Mouse (Mus musculus) liver, embryonic 13.5 days (tissue): Measurements from ENCODE around the gene Rcor2. TPM values are rescaled to one million over a fixed set of nuclear protein-coding genes. Genes with fewer than 3 reads are reported as not detected.

Experiments
- ATAC-seq: fragments of 200-750 bp; cut with Nextera tagmentation; 2 replicates; pipeline ENCODE4 v1.8.0; 2017; ENCODE audit warnings: low read depth, mild to moderate bottlenecking, moderate number of reproducible peaks, moderate library complexity
- DNase-seq: peaks from one replicate; pipeline ENCODE4 v3.0.0; 2022
- H3K27ac ChIP-seq: fragments of 300-500 bp; sonication (generic); 2 replicates; pipeline ENCODE4 v1.5.1; 2015; ENCODE audit warnings: moderate library complexity, mild to moderate bottlenecking, inconsistent platforms
- H3K27me3 ChIP-seq: fragments of 300-500 bp; sonication (generic); 2 replicates; pipeline ENCODE4 v1.6.1; 2015; ENCODE audit warnings: mild to moderate bottlenecking, inconsistent platforms
- H3K36me3 ChIP-seq: fragments of 300-500 bp; sonication (generic); 2 replicates; pipeline ENCODE4 v1.6.1; 2015; ENCODE audit warnings: mild to moderate bottlenecking, inconsistent platforms
- H3K4me1 ChIP-seq: fragments of 300-500 bp; sonication (generic); replicated peaks from 2 replicates; pipeline ENCODE4 v1.6.1; 2015; ENCODE audit warnings: inconsistent platforms
- H3K4me2 ChIP-seq: fragments of 300-500 bp; sonication (generic); 2 replicates; pipeline ENCODE4 v1.6.1; 2015; ENCODE audit warnings: inconsistent platforms, mild to moderate bottlenecking, moderate library complexity
- H3K4me3 ChIP-seq: fragments of 300-500 bp; sonication (generic); replicated peaks from 2 replicates; pipeline ENCODE4 v1.5.1; 2015; ENCODE audit warnings: mild to moderate bottlenecking, inconsistent platforms
- H3K9ac ChIP-seq: fragments of 300-500 bp; sonication (generic); 2 replicates; pipeline ENCODE4 v1.6.1; 2015; ENCODE audit warnings: mild to moderate bottlenecking, inconsistent platforms
- H3K9me3 ChIP-seq: fragments of 300-500 bp; sonication (generic); replicated peaks from 2 replicates; pipeline ENCODE4 v1.6.1; 2016; ENCODE audit warnings: inconsistent platforms
- WGBS: fragments of 180-500 bp; shearing (Covaris S2); methylation state at CpG from one replicate; pipeline ENCODE4 v1.1.7; 2015; ENCODE audit not compliant: insufficient replicate concordance; 5-methylcytosine and 5-hydroxymethylcytosine counted together
- polyA plus RNA-seq: library from polyadenylated mRNA; unstranded; fragments of >200 nt; fragmentation: Nextera tagmentation; extraction: Ambion mirVana; gene quantifications from 2 replicates; pipeline ENCODE4 v1.2.1, GENCODE M21; 2015

Rcor2 gene
- polyA plus RNA-seq, 1 experiment from 2014 or later, result 1.4 TPM

DNA sequence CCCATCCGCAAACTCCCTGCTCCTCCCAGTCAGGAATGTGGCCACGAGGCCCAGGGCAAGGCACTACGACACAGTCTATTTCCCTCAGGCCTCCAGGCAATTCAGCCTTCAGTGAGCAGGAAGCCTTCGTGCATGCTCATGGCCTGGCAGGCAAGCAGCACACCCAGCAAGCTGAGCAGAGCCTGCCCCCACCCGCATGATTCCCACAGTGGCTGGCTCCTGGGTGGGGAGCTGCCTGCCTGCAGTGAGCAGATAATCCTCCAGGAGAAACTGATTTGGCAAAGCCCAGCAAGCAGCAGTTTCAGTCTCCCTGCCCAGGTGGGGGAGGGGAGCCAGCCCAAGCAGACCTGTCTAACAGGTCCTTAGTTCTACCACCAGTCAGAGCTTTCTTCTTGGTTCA lies 43.6 kb downstream of the Rcor2 start:
- ATAC-seq (peak; percentile 85), DNase-seq (peak; percentile 78)
- Histone ChIP-seq H3K27me3 (no peaks in the 10 kb centered on the region), H3K36me3 (no peaks in the 10 kb centered on the region), H3K27ac (peak overlapping the region; percentile 70), H3K4me3 (no peak overlapping the region; the same call in 1 of the 2 replicates), H3K9me3 (no peaks in the 10 kb centered on the region), H3K4me2 (peak overlapping the region; percentile 44), H3K9ac (peak overlapping the region; percentile 54), H3K4me1 (peaks cover 100% of the 10 kb centered on the region)
- 21% methylated on average over 5 of the region's 5 CpGs for WGBS

DNA sequence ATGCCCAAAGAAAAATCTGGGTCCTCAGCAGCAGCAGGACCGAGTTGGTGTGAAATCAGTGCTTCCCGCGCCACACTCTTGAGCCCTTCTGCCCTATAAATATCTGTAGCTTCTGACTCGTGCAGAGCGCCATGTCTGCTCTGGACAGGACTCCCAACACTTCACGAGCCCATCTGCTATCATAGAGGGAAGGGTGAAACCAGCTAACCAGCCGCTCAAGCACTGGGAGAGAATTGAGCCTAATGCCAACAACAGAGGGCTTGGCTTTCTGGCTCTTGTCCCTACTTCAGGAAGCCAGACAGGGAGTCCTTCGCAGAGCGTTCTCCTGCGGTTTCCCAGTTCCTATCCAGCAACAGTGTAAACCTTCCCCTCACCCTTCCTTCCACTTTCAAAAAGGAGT lies 44.2 kb downstream of the Rcor2 start:
- H3K4me1 ChIP-seq, result peaks cover 100% of the 10 kb centered on the region
- no peak for ATAC-seq
- WGBS, result 24% methylated on average over 10 of the region's 10 CpGs
- no peak for DNase-seq
- H3K9ac ChIP-seq, result no peak overlapping the region
- H3K9me3 ChIP-seq, result no peaks in the 10 kb centered on the region
- no peaks in the 10 kb centered on the region for H3K27me3 ChIP-seq
- H3K36me3 ChIP-seq, result no peaks in the 10 kb centered on the region
- H3K27ac ChIP-seq, result peak overlapping the region; percentile 70
- H3K4me2 ChIP-seq, result peak overlapping the region; percentile 44
- no peak overlapping the region for H3K4me3 ChIP-seq

DNA sequence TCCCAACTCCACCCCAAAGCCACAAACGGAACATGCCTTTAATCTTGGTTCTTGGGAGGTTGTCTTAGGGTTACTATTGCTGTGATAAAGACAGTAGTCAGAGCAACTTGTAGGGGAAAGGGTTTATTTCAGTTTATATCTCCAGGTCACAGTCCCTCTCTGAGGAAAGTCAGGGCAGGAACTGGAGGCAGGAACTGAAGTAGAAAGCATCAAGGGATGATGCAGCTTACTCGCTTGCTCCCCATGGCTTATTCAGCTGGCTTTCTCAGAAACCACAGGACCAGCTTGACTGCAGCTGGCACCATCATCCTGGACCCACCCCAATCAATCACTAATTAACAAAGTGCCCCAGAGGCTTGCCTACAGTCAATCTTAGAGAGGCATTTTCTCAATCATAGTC lies 46.5 kb downstream of the Rcor2 start:
- no peaks in the 10 kb centered on the region for H3K27me3 ChIP-seq
- H3K4me1 ChIP-seq, result peaks cover 89% of the 10 kb centered on the region
- no peaks in the 10 kb centered on the region for H3K36me3 ChIP-seq
- WGBS, result 20% methylated on average over 2 of the region's 2 CpGs
- no peak overlapping the region for H3K4me3 ChIP-seq
- no peaks in the 10 kb centered on the region for H3K9me3 ChIP-seq
- no peak overlapping the region for H3K4me2 ChIP-seq
- ATAC-seq (no peak), DNase-seq (no peak)
- no peak overlapping the region for H3K27ac ChIP-seq
- H3K9ac ChIP-seq, result no peak overlapping the region

DNA sequence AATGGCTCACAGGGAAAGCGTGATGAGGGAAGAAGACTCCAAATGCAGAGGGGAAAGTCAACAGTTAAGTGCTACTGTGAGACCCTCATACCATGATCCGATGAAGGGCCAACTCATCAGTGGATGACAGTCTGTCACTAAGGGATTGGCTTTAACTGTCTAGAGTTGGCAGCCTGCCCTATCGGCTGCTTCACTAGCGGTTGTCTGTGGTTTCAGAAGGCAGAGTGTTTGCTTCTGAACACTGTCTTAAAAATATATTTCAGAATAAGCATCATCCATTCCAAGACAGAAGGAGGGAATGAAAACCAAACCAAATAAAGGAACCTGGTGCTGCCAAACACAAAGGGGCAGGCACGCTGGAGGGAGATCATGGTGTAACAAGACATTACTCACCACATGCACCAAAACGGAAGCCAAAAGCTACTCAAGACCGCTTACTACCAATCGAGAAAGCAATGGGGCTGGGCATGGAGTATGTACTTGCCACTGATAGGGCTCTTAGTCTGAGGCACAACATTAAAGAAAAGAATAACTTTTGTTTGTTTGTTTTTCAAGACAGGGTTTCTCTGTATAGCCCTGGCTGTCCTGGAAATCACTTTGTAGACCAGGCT lies 48.0 kb downstream of the Rcor2 start:
- DNase-seq (no peak), ATAC-seq (no peak)
- 67% methylated on average over 8 of the region's 8 CpGs for WGBS
- H3K27ac ChIP-seq, result no peak overlapping the region
- H3K36me3 ChIP-seq, result no peaks in the 10 kb centered on the region
- no peak overlapping the region for H3K4me2 ChIP-seq
- H3K9ac ChIP-seq, result no peak overlapping the region
- H3K27me3 ChIP-seq, result no peaks in the 10 kb centered on the region
- peaks cover 79% of the 10 kb centered on the region for H3K4me1 ChIP-seq
- no peak overlapping the region for H3K4me3 ChIP-seq
- H3K9me3 ChIP-seq, result no peaks in the 10 kb centered on the region

DNA sequence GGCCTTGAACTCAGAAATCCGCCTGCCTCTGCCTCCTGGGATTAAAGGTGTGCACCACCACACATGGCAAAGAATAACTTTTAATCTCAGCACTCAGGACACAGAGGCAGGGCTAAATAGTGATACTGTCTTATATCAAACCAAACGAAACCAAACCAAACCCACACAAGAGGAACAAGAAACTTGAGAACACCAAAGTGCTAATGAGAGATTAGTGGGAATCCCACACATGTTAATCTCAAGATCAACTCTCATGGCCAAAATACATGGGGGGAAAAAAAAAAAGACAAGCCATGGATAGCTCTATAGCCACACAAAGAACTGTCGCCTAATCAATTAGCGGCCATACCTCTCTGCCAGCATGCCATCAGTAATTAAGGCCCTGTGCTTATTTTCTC lies 48.5 kb downstream of the Rcor2 start:
- H3K4me1 ChIP-seq, result peaks cover 79% of the 10 kb centered on the region
- no peak overlapping the region for H3K4me3 ChIP-seq
- ATAC-seq (no peak), DNase-seq (no peak)
- H3K4me2 ChIP-seq, result no peak overlapping the region
- H3K36me3 ChIP-seq, result no peaks in the 10 kb centered on the region
- no peak overlapping the region for H3K9ac ChIP-seq
- no peak overlapping the region for H3K27ac ChIP-seq
- WGBS, result 65% methylated on average over 4 of the region's 4 CpGs
- no peaks in the 10 kb centered on the region for H3K27me3 ChIP-seq
- no peaks in the 10 kb centered on the region for H3K9me3 ChIP-seq

DNA sequence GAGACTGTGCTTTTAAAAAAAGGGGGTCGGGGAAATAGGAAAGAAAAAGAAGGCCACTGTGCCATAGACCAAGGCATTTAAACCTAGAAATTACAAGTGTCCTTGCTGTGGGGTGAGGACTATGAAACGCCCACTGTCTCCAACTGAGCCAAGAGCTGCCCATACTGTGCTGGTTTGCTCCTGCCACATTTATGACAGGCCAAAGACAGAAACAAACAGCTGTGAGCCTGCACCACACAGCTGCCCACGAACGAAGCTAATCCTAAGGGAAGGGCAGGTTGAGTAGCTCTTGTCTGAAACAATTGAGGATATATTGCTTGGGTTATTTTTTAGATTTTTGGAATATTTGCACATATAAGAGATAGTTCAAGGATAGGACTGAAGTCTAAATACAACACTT lies 49.7 kb downstream of the Rcor2 start:
- Histone ChIP-seq H3K36me3 (no peaks in the 10 kb centered on the region), H3K27ac (no peak overlapping the region), H3K9ac (no peak overlapping the region), H3K27me3 (no peaks in the 10 kb centered on the region), H3K9me3 (no peaks in the 10 kb centered on the region), H3K4me2 (no peak overlapping the region), H3K4me3 (no peak overlapping the region), H3K4me1 (peaks cover 77% of the 10 kb centered on the region)
- DNase-seq (no peak), ATAC-seq (no peak)
- 72% methylated on average over 4 of the region's 4 CpGs for WGBS

DNA sequence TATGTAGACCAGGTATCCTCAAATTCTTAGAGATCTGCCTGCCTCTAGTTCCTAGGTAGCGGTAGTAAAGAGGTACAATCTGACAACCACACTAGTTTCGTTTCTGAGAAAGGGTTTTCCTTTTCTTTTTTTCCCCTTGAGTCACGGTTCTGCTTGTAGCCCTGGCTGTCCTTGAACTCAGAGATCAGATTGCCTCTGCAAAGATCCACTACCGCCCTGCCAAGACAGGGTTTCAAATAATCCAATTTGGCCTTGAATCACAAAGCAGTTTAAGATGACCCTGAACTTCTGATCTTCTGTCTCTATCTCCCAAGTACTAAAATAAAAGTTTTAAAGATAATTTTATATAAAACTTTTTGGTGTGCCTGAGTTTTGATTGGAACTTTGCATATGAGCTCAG lies 50.6 kb downstream of the Rcor2 start:
- 62% methylated on average over 4 of the region's 4 CpGs for WGBS
- Histone ChIP-seq H3K27ac (0 out of 2 replicates have a peak overlapping the region, but pooled peaks have one; percentile 16), H3K9me3 (no peaks in the 10 kb centered on the region), H3K9ac (no peak overlapping the region), H3K36me3 (no peaks in the 10 kb centered on the region), H3K4me3 (no peak overlapping the region), H3K4me2 (no peak overlapping the region), H3K4me1 (peaks cover 75% of the 10 kb centered on the region), H3K27me3 (no peaks in the 10 kb centered on the region)
- DNase-seq, result no peak
- no peak for ATAC-seq

DNA sequence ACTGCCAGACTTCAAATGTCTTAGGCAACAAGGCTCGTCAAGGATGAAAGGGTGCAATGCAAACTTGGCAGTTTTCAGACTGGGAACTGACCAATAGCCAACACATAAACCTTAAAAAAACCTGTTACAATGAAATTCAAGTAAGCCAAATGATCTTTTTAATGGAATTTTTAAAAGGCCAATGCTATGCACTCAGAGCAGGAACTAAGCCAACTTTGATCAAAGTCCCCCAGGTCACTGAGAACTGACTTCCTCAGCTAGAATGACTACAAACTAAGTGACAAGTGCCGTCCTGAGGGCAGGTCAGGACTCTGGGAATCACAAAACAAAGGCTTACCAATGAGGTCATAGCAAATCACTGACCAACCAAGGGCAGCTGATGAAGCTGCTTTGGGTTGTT lies 53.1 kb downstream of the Rcor2 start:
- no peak overlapping the region for H3K9ac ChIP-seq
- H3K4me3 ChIP-seq, result no peak overlapping the region
- no peak overlapping the region for H3K27ac ChIP-seq
- WGBS, result 57% methylated on average over 2 of the region's 2 CpGs
- H3K36me3 ChIP-seq, result no peaks in the 10 kb centered on the region
- ATAC-seq, result no peak
- H3K4me2 ChIP-seq, result no peak overlapping the region
- no peaks in the 10 kb centered on the region for H3K9me3 ChIP-seq
- no peaks in the 10 kb centered on the region for H3K27me3 ChIP-seq
- DNase-seq, result no peak
- peaks cover 51% of the 10 kb centered on the region for H3K4me1 ChIP-seq

DNA sequence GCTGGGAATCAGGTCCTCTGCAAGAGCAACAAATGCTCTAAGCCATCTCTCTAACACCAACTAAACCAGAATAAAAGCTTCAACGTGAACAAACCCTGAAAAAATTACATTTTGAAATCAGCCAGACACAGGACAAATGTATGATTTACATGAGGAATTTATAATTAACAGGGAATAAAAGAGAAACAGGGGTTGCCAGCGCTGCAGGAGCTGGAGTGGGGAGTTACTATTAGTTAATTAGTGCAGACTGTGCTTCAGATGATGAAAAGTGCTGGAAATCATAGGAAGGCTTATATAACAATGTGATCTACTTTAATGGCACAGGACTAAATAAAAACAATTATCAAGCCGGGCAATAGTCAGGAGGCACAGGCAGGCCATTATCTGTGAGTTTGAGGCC lies 54.3 kb downstream of the Rcor2 start:
- DNase-seq, result no peak
- no peak overlapping the region for H3K9ac ChIP-seq
- H3K27ac ChIP-seq, result no peak overlapping the region
- H3K4me2 ChIP-seq, result no peak overlapping the region
- WGBS, result 72% methylated on average over 3 of the region's 3 CpGs
- H3K36me3 ChIP-seq, result peaks cover 2% of the 10 kb centered on the region; the same call in 1 of the 2 replicates
- ATAC-seq, result no peak
- no peak overlapping the region for H3K4me3 ChIP-seq
- H3K9me3 ChIP-seq, result no peaks in the 10 kb centered on the region
- peaks cover 39% of the 10 kb centered on the region for H3K4me1 ChIP-seq
- no peaks in the 10 kb centered on the region for H3K27me3 ChIP-seq

Other genes with a start within 250 kb of the Rcor2 start
- 106 and 107 TPM in 2 replicates for gene Fermt3, start 247.9 kb upstream of the Rcor2 start, polyA plus RNA-seq
- gene Stip1, start 227.4 kb upstream of the Rcor2 start, polyA plus RNA-seq, result 158 and 201 TPM in 2 replicates
- 3.0 and 3.8 TPM in 2 replicates for gene Macrod1, start 210.5 kb upstream of the Rcor2 start, polyA plus RNA-seq
- 0.14 and 0.17 TPM in 2 replicates for gene Flrt1, start 161.6 kb upstream of the Rcor2 start, polyA plus RNA-seq
- 68.9 and 69.3 TPM in 2 replicates for gene Otub1, start 61.0 kb upstream of the Rcor2 start, polyA plus RNA-seq
- 734 and 757 TPM in 2 replicates for gene Cox8a, start 49.7 kb upstream of the Rcor2 start, polyA plus RNA-seq
- 28.8 and 36.9 TPM in 2 replicates for gene Naa40, start 26.1 kb upstream of the Rcor2 start, polyA plus RNA-seq
- gene Mark2, start 74.5 kb downstream of the Rcor2 start, polyA plus RNA-seq, result 17.7 and 21.0 TPM in 2 replicates
- 3.7 and 4.7 TPM in 2 replicates for gene Spindoc, start 115.7 kb downstream of the Rcor2 start, polyA plus RNA-seq
- gene 2700081O15Rik, start 150.3 kb downstream of the Rcor2 start, polyA plus RNA-seq, result 0.93 and 1.00 TPM in 2 replicates
- gene Rtn3, start 216.0 kb downstream of the Rcor2 start, polyA plus RNA-seq, result 67.5 and 73.5 TPM in 2 replicates
- gene Atl3, start 226.7 kb downstream of the Rcor2 start, polyA plus RNA-seq, result 6.9 and 7.0 TPM in 2 replicates